Mouse (Mus musculus): ENCODE data around the gene Mip. TPM values are rescaled to one million over a fixed set of nuclear protein-coding genes. Genes with fewer than 3 reads are reported as not detected.
"Not testable (repeated sequence)": the region's sequence is repeated elsewhere in the genome, so short reads cannot be mapped to it uniquely, and the experiment has no call there.

The Mip gene
- total RNA-seq, 2 experiments from 2014 or later: not detected

DNA sequence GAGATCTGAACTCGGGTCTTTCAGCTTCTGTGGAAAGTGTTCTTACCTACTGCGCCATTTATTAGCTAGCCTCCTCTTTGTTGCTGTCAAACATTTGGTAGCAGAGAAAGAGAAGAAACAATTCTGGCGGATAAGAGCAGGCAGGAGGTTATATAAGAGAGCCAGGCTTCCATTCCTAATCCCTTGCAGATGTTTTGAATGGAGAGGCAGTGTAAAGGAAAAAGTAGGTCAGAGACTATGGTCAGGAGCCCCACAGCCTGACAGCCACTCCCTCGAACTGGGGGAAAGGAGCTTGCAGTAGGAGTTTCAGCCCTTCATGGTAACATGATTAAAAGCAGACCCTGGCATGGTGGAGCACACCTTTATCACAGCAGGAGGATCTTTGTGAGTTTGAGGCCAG lies 10.7 kb downstream of the Mip start:
- no peak for DNase-seq (ENCODE audit: extremely low spot score in 1 of 2, low spot score in 2 of 2)
- intact Hi-C loops (cut with DNase I): no loop called here

GRCm38 (mm10) chr10:128237807-128238480 lies 12.3 kb downstream of the Mip start:
- DNase-seq (ENCODE audit: extremely low spot score in 1 of 2, low spot score in 2 of 2): no peak
- intact Hi-C loops (cut with DNase I): no loop called here

DNA sequence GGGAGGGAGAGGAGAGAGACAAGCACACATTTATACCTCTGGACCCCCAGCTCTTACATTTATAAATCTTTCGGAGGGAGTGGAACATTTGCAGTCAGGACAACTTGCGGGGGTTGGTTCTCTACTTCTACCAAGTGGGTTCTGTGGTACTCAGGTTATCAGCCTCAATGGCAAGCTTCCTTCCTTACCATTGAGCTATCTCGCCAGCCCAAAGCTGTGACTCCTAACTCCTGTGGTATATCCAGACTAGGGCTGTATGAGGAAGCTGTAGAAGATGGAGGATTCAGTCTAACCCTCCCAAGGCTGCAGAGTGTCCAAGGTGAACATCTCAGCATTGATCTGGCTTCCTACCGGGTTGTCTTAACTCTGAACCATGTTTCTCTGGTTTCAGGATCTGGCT lies 13.5 kb downstream of the Mip start:
- DNase-seq (ENCODE audit: extremely low spot score in 1 of 2, low spot score in 2 of 2): no peak
- intact Hi-C loops (cut with DNase I): no loop called here

DNA sequence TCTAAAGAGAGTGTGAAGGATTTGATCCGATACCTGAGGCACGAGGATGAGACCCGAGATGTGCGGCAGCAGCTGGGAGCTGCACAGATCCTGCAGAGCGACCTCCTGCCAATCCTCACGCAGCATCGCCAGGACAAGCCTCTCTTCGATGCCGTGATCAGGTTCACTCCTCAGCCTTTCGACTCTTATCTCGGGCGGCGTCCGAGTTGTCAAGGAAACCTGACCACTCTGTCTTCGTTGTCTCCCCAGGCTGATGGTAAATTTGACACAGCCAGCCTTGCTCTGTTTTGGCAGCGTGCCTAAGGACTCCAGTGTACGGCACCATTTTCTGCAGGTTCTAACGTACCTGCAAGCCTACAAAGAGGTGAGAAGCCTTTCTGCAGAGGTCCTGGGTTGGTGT lies 14.5 kb downstream of the Mip start:
- intact Hi-C loops (cut with DNase I): no loop called here
- DNase-seq (ENCODE audit: extremely low spot score in 1 of 2, low spot score in 2 of 2): no peak

DNA sequence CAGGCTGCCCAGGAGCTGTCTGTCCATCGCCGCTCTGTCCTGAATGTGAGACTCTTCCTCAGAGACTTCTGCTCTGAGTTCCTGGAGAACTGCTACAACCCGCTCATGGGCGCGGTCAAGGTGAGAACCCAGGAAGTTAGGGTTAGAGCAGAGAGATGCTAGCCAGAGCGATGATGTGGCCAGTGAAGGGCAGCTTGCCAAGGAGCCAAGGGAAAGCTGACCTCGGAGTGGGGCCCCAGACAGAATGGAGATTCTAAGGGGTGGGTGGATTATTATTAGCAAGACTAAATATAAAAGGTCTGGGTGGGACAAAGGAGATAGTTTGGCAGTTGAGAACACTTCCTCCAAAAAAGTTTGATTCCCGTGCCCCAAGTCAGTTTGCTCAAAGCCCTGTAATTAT lies 17.6 kb downstream of the Mip start:
- intact Hi-C loops (cut with DNase I): no loop called here
- no peak for DNase-seq (ENCODE audit: extremely low spot score in 1 of 2, low spot score in 2 of 2)

DNA sequence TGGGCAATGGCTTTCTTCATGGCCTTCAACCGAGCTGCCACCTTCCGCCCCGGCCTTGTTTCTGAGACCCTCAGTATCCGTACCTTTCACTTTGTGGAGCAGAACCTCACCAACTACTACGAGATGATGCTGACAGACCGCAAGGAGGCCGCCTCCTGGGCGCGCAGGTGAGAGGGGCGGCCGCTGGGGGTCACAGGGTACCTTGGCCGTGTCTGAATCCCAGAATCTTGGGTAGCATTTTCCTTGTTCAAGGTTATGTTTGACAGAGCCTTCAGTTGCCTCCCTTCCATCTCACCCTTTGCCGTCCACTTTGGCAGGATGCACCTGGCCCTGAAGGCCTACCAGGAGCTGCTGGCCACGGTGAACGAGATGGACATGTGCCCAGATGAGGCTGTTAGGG lies 18.5 kb downstream of the Mip start:
- DNase-seq (ENCODE audit: extremely low spot score in 1 of 2, low spot score in 2 of 2): no peak
- intact Hi-C loops (cut with DNase I): no loop called here

- peak in 1 of 2 experiments; percentile 78 for DNase-seq (ENCODE audit: extremely low spot score in 1 of 2, low spot score in 2 of 2)
- intact Hi-C loops (cut with DNase I): no loop called here
Measured at GRCm38 (mm10) chr10:128247020-128247732, 21.5 kb downstream of the Mip start.

DNA sequence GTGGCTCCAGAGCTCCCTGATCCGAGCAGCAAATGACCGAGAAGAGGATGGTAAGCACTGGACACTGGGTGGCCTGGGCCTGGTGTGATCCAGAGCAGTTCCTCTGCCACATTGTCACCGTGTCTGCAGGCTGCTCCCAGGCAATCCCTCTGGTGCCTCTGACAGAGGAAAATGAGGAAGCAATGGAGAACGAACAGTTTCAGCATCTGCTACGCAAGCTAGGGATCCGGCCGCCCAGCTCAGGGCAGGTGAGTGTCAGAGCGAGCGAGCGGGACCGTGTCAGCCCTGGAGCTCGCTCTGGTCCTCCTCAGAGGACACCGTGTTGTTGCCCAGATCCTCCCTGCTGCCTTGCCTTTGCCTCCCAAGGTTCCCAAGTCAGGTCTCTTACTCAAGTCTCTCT lies 24.9 kb downstream of the Mip start:
- intact Hi-C loops (cut with DNase I): no loop called here
- no peak for DNase-seq (ENCODE audit: extremely low spot score in 1 of 2, low spot score in 2 of 2)

DNA sequence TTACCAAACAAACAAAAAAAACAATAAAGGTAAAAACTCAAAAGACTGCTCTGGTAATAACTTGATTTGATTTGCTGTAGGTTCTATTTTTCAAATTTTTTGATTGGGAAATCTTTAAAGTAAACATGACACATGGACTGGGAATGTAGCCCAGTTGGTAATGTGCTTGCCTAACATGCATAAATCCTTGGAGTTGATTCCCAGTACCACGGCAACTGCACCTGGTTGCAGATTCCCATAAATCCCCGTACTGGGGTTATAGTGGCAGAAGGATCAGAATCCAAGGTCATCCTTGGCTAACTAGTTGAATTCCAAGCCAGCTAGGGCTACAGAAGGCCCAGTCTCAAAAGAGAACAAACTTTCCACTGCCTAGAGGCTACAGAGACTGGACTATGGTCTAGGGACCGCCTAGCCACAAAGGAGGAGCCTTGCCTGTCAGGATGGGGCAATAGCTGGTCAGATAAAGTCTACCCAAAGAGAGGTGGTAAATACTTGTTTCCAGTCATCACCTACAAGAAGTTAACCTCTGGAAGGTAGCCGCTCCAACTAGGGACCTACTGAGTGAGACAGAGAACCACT lies 28.1 kb downstream of the Mip start, which contains the start of gene Apon:
Apon (plus strand) TSS at position 420 of the 579 bp plus-strand sequence.
- intact Hi-C loops (cut with DNase I): no loop called here
- no peak for DNase-seq (ENCODE audit: extremely low spot score in 1 of 2, low spot score in 2 of 2)

- intact Hi-C loops (cut with DNase I): no loop called here
- DNase-seq (ENCODE audit: extremely low spot score in 1 of 2, low spot score in 2 of 2): no peak
Measured at GRCm38 (mm10) chr10:128255925-128256324, 30.3 kb downstream of the Mip start.

DNA sequence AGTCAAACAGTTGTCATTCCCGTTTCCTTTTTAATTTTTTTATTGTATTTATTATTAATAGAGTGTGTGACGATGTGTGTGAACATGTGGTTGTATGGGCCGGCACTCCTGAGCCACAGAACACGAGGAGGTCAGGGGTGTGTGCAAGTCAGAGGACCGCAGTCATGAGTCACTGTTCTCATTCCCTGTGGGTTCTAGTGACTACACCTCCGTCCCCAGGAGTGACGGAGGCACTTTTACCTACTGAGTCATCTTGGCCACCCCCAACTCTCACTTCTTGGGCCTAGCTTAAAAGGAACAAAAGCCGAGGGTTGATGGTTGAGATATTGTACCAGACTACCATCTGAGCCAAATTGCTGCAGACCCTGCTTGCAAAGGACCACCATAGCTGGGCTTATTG lies 30.7 kb downstream of the Mip start:
- DNase-seq (ENCODE audit: extremely low spot score in 1 of 2, low spot score in 2 of 2): no peak
- intact Hi-C loops (cut with DNase I): no loop called here

GRCm38 (mm10) chr10:128258953-128259352 lies 33.3 kb downstream of the Mip start:
- intact Hi-C loops (cut with DNase I): no loop called here

DNA sequence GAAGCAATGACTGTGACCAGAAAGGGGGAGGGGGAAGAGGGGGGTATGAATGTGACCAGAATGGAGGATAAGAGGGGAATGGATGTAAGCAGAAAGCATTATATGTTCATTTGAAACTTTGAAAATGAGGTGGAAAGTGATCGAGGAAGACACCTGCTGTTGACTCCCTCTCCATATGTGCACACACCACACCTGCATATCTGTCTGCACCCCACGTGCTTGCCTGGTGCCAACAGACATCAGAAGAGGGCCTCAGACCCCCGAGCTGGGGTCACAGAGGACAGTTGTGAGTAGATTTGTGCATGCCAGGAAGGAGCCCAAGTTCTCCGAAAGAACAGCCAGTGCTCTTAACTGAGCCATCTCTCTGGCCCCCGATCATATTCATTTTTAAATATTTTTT lies 34.3 kb downstream of the Mip start:
- intact Hi-C loops (cut with DNase I): no loop called here
- no peak for DNase-seq (ENCODE audit: extremely low spot score in 1 of 2, low spot score in 2 of 2)

More at GRCm38 (mm10) chr10:128258953-128259352, 33.3 kb downstream of the Mip start:
- DNase-seq (ENCODE audit: extremely low spot score in 1 of 2, low spot score in 2 of 2): no peak

DNA sequence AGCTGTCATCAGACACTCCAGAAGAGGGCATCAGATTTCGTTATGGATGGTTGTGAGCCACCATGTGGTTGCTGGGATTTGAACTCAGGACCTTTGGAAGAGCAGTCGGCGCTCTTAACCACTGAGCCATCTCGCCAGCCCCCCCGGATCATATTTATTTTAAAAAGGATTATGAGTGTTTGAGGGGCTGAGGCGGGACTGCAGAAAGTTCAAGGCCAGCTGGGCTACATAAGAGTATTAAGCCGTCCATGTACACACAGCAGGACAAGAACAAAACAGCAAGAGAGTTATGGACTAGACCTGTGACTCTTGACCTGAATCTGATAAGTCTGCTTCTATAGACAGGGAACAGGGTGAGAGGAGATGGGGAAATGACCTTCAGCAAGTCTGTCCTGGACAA lies 34.7 kb downstream of the Mip start:
- intact Hi-C loops (cut with DNase I); DNase-seq (ENCODE audit: extremely low spot score in 1 of 2, low spot score in 2 of 2): not testable (repeated sequence)

DNA sequence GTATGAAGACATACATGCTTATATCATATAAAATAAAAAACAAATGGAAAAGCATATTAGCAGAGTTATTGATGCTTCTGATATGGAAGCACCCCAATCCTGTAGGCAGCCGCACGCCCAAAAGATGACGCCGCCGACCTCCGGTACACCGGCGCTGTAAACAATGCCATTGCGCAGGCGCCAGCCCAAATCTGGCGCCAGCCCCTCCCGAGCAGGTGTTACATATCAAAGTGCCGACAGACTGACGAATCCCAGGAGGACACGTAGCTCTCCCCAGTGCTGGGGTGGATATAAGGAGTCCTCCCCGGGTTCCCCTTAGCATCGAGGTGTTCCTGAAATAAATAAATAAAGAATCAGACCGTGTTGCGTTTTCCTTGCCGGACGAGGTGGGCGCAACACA lies 36.7 kb downstream of the Mip start:
- intact Hi-C loops (cut with DNase I): no loop called here
- DNase-seq (ENCODE audit: extremely low spot score in 1 of 2, low spot score in 2 of 2): no peak

GRCm38 (mm10) chr10:128263393-128264310 lies 38.0 kb downstream of the Mip start:
- DNase-seq (ENCODE audit: extremely low spot score in 1 of 2, low spot score in 2 of 2): no peak

GRCm38 (mm10) chr10:128268371-128268770 lies 42.7 kb downstream of the Mip start, which contains the start of gene Apof:
Gene Apof, plus strand, starts transcription at chr10:128268671.
- intact Hi-C loops (cut with DNase I): no loop called here

More at GRCm38 (mm10) chr10:128263393-128264310, 38.0 kb downstream of the Mip start:
- intact Hi-C loops (cut with DNase I): no loop called here

GRCm38 (mm10) chr10:128269206-128269910 lies 43.7 kb downstream of the Mip start:
- DNase-seq (ENCODE audit: extremely low spot score in 1 of 2, low spot score in 2 of 2): no peak
- intact Hi-C loops (cut with DNase I): no loop called here

More at GRCm38 (mm10) chr10:128268371-128268770, 42.7 kb downstream of the Mip start, which contains the start of gene Apof:
- no peak for DNase-seq (ENCODE audit: extremely low spot score in 1 of 2, low spot score in 2 of 2)
